Mouse (Mus musculus) intestine, embryonic 14.5 days (tissue): ENCODE results near the gene Ezh1. TPM values are rescaled to one million over a fixed set of nuclear protein-coding genes. Genes with fewer than 3 reads are reported as not detected.

Source experiments
- ATAC-seq: fragments of 200-750 bp; cut with Nextera tagmentation; replicated peaks from 2 replicates; pipeline ENCODE4 v1.8.0; 2017; ENCODE audit warnings: low read depth, moderate number of reproducible peaks, moderate TSS enrichment, moderate library complexity; ENCODE audit not compliant: low FRiP score, low TSS enrichment
- DNase-seq: peaks from one replicate; pipeline ENCODE4 v3.0.0-alpha.2; 2018; ENCODE audit warnings: low spot score
- H3K27ac ChIP-seq: fragments of 300-500 bp; sonication (generic); 2 replicates; pipeline ENCODE4 v1.5.1; 2014; ENCODE audit warnings: low read depth, mild to moderate bottlenecking, control low read depth
- H3K27me3 ChIP-seq: fragments of 300-500 bp; sonication (generic); replicated peaks from 2 replicates; pipeline ENCODE4 v1.6.1; 2014; ENCODE audit warnings: low read length, control low read depth; ENCODE audit not compliant: control insufficient read depth, insufficient read depth
- H3K36me3 ChIP-seq: fragments of 300-500 bp; sonication (generic); 2 replicates; pipeline ENCODE4 v1.6.1; 2014; ENCODE audit warnings: low read length, control low read depth; ENCODE audit not compliant: control insufficient read depth, insufficient read depth
- H3K4me1 ChIP-seq: fragments of 300-500 bp; sonication (generic); replicated peaks from 2 replicates; pipeline ENCODE4 v1.6.1; 2014; ENCODE audit warnings: low read length, control low read depth, mixed read lengths; ENCODE audit not compliant: control insufficient read depth, insufficient read depth
- H3K4me2 ChIP-seq: fragments of 300-500 bp; sonication (generic); 2 replicates; pipeline ENCODE4 v1.6.1; 2014; ENCODE audit warnings: low read length
- H3K4me3 ChIP-seq: fragments of 300-500 bp; sonication (generic); 2 replicates; pipeline ENCODE4 v1.5.1; 2014; ENCODE audit warnings: low read depth, low read length, control low read depth, mixed read lengths
- H3K9ac ChIP-seq: fragments of 300-500 bp; sonication (generic); 2 replicates; pipeline ENCODE4 v1.6.1; 2014; ENCODE audit warnings: mild to moderate bottlenecking, low read length
- H3K9me3 ChIP-seq: fragments of 300-500 bp; sonication (generic); 2 replicates; pipeline ENCODE4 v1.6.1; 2016; ENCODE audit warnings: low read length, control low read depth; ENCODE audit not compliant: control insufficient read depth
- WGBS: fragments of 180-500 bp; shearing (Covaris S2); extraction: QIAGEN DNeasy Blood & Tissue Kit; methylation state at CpG from one replicate; pipeline ENCODE4 v1.1.7; 2014; 5-methylcytosine and 5-hydroxymethylcytosine counted together
- polyA plus RNA-seq: library from polyadenylated mRNA; unstranded; fragments of >200 nt; fragmentation: Nextera tagmentation; extraction: Ambion mirVana; gene quantifications from 2 replicates; pipeline ENCODE4 v1.2.1, GENCODE M21; 2014

Gene Ezh1
- polyA plus RNA-seq, 1 experiment from 2014 or later = 20.2 TPM

GRCm38 (mm10) chr11:101184984-101185383 is 41.3 kb downstream of the Ezh1 start:
- Histone ChIP-seq H3K4me2 (no peak overlapping the region), H3K4me1 (peaks cover 15% of the 10 kb centered on the region), H3K36me3 (no peaks in the 10 kb centered on the region), H3K27me3 (no peaks in the 10 kb centered on the region), H3K9me3 (no peaks in the 10 kb centered on the region), H3K27ac (no peak overlapping the region), H3K9ac (no peak overlapping the region), H3K4me3 (no peak overlapping the region)
- 88% methylated on average over 12 of the region's 12 CpGs for WGBS
- no peak for DNase-seq
- no peak for ATAC-seq

- DNase-seq = no peak
- no peak overlapping the region for H3K4me3 ChIP-seq
- H3K9me3 ChIP-seq = no peaks in the 10 kb centered on the region
- H3K27ac ChIP-seq = no peak overlapping the region
- peaks cover 15% of the 10 kb centered on the region for H3K27me3 ChIP-seq
- WGBS = 77% methylated on average over 14 of the region's 14 CpGs
- no peak for ATAC-seq
- H3K4me2 ChIP-seq = no peak overlapping the region
- H3K4me1 ChIP-seq = no peaks in the 10 kb centered on the region
- H3K36me3 ChIP-seq = no peaks in the 10 kb centered on the region
- H3K9ac ChIP-seq = no peak overlapping the region
These were observed 43.3 kb downstream of the Ezh1 start for GRCm38 (mm10) chr11:101182771-101183517.

GRCm38 (mm10) chr11:101181961-101182360 is 44.3 kb downstream of the Ezh1 start:
- Histone ChIP-seq H3K4me2 (no peak overlapping the region), H3K36me3 (no peaks in the 10 kb centered on the region), H3K27ac (no peak overlapping the region), H3K4me3 (no peak overlapping the region), H3K9ac (no peak overlapping the region), H3K9me3 (no peaks in the 10 kb centered on the region), H3K4me1 (peaks cover 4% of the 10 kb centered on the region; the same call in 1 of the 2 replicates), H3K27me3 (peaks cover 25% of the 10 kb centered on the region)
- 93% methylated on average over 11 of the region's 11 CpGs for whole genome bisulfite sequencing
- DNase-seq = no peak
- ATAC-seq = no peak

- Histone ChIP-seq H3K4me2 (no peak overlapping the region), H3K27me3 (peaks cover 32% of the 10 kb centered on the region), H3K36me3 (no peaks in the 10 kb centered on the region), H3K4me1 (peaks cover 12% of the 10 kb centered on the region), H3K9ac (no peak overlapping the region), H3K4me3 (no peak overlapping the region), H3K9me3 (no peaks in the 10 kb centered on the region), H3K27ac (no peak overlapping the region)
- DNase-seq (peak; percentile 93), ATAC-seq (no peak)
- WGBS = 43% methylated on average over 10 of the region's 10 CpGs
These were observed 45.2 kb downstream of the Ezh1 start for GRCm38 (mm10) chr11:101180846-101181740.

GRCm38 (mm10) chr11:101180261-101180660 is 46.0 kb downstream of the Ezh1 start:
- peaks cover 34% of the 10 kb centered on the region for H3K27me3 ChIP-seq
- 59% methylated on average over 17 of the region's 17 CpGs for WGBS
- DNase-seq = no peak
- ATAC-seq = no peak
- no peak overlapping the region for H3K9ac ChIP-seq
- no peaks in the 10 kb centered on the region for H3K36me3 ChIP-seq
- peaks cover 15% of the 10 kb centered on the region for H3K4me1 ChIP-seq
- H3K4me2 ChIP-seq = no peak overlapping the region
- no peak overlapping the region for H3K27ac ChIP-seq
- no peak overlapping the region for H3K4me3 ChIP-seq
- no peaks in the 10 kb centered on the region for H3K9me3 ChIP-seq

GRCm38 (mm10) chr11:101179306-101179705 is 47.0 kb downstream of the Ezh1 start:
- no peaks in the 10 kb centered on the region for H3K9me3 ChIP-seq
- WGBS = 82% methylated on average over 15 of the region's 15 CpGs
- no peak overlapping the region for H3K4me3 ChIP-seq
- DNase-seq (no peak), ATAC-seq (no peak)
- no peak overlapping the region for H3K4me2 ChIP-seq
- H3K27ac ChIP-seq = no peak overlapping the region
- no peaks in the 10 kb centered on the region for H3K36me3 ChIP-seq
- H3K27me3 ChIP-seq = peaks cover 38% of the 10 kb centered on the region
- peaks cover 18% of the 10 kb centered on the region for H3K4me1 ChIP-seq
- H3K9ac ChIP-seq = no peak overlapping the region

- no peak for DNase-seq
- H3K9ac ChIP-seq = no peak overlapping the region
- ATAC-seq = no peak
- H3K4me2 ChIP-seq = no peak overlapping the region
- 60% methylated on average over 36 of the region's 36 CpGs for WGBS
- H3K4me3 ChIP-seq = no peak overlapping the region
- peaks cover 38% of the 10 kb centered on the region for H3K27me3 ChIP-seq
- H3K36me3 ChIP-seq = no peaks in the 10 kb centered on the region
- H3K9me3 ChIP-seq = no peaks in the 10 kb centered on the region
- H3K27ac ChIP-seq = no peak overlapping the region
- peaks cover 25% of the 10 kb centered on the region for H3K4me1 ChIP-seq
These were observed 47.9 kb downstream of the Ezh1 start for GRCm38 (mm10) chr11:101178061-101179058.
